Mouse (Mus musculus) liver, postnatal 0 days (tissue): ENCODE data around the gene Mcm10. TPM values are rescaled to one million over a fixed set of nuclear protein-coding genes. Genes with fewer than 3 reads are reported as not detected.

Experiments
- ATAC-seq: fragments of 200-750 bp; cut with Nextera tagmentation; 2 replicates; pipeline ENCODE4 v1.8.0; 2017; ENCODE audit warnings: mild to moderate bottlenecking, moderate library complexity
- DNase-seq: peaks from one replicate; pipeline ENCODE4 v3.0.0-alpha.2; 2016
- H3K27ac ChIP-seq: fragments of 300-500 bp; sonication (generic); 2 replicates; pipeline ENCODE4 v1.5.1; 2014; ENCODE audit warnings: antibody characterized with exemption, moderate library complexity, mild to moderate bottlenecking, low read depth
- H3K27me3 ChIP-seq: fragments of 300-500 bp; sonication (generic); 2 replicates; pipeline ENCODE4 v1.6.1; 2014; ENCODE audit warnings: low read length, control low read depth, mixed read lengths; ENCODE audit not compliant: insufficient read depth
- H3K36me3 ChIP-seq: fragments of 300-500 bp; sonication (generic); replicated peaks from 2 replicates; pipeline ENCODE4 v1.6.1; 2014; ENCODE audit warnings: mild to moderate bottlenecking, control low read depth, low read length, moderate library complexity, mixed read lengths; ENCODE audit not compliant: insufficient read depth
- H3K4me1 ChIP-seq: fragments of 300-500 bp; sonication (generic); 2 replicates; pipeline ENCODE4 v1.6.1; 2014; ENCODE audit warnings: antibody characterized with exemption, mild to moderate bottlenecking, control low read depth; ENCODE audit not compliant: insufficient read depth
- H3K4me2 ChIP-seq: fragments of 300-500 bp; sonication (generic); 2 replicates; pipeline ENCODE4 v1.6.1; 2014; ENCODE audit warnings: low read depth, mild to moderate bottlenecking, low read length, moderate library complexity, mixed read lengths
- H3K4me3 ChIP-seq: fragments of 300-500 bp; sonication (generic); 2 replicates; pipeline ENCODE4 v1.5.1; 2014; ENCODE audit warnings: low read depth, low read length
- H3K9ac ChIP-seq: fragments of 300-500 bp; sonication (generic); replicated peaks from 2 replicates; pipeline ENCODE4 v1.6.1; 2014; ENCODE audit warnings: mild to moderate bottlenecking, moderate library complexity
- H3K9me3 ChIP-seq: fragments of 300-500 bp; sonication (generic); 2 replicates; pipeline ENCODE4 v1.6.1; 2016; ENCODE audit warnings: mild to moderate bottlenecking, control low read depth, low read length, mixed read lengths
- CTCF ChIP-seq: sonication (generic); IDR thresholded peaks from 2 replicates; pipeline ENCODE4 v1.5.1; 2016; ENCODE audit warnings: antibody characterized with exemption, low read depth
- EP300 ChIP-seq: IDR thresholded peaks from 2 replicates; pipeline ENCODE4 v1.6.1; 2016; ENCODE audit warnings: antibody characterized with exemption, low read depth, mild to moderate bottlenecking
- WGBS: fragments of 180-500 bp; shearing (Covaris S2); extraction: QIAGEN DNeasy Blood & Tissue Kit; methylation state at CpG from one replicate; pipeline ENCODE4 v1.1.7; 2014; ENCODE audit not compliant: insufficient replicate concordance; 5-methylcytosine and 5-hydroxymethylcytosine counted together
- polyA plus RNA-seq: library from polyadenylated mRNA; unstranded; fragments of >200 nt; fragmentation: Nextera tagmentation; extraction: Ambion mirVana; gene quantifications from 2 replicates; pipeline ENCODE4 v1.2.1, GENCODE M21; 2015

The Mcm10 gene
- polyA plus RNA-seq, 1 experiment from 2014 or later: 12.2 TPM

DNA sequence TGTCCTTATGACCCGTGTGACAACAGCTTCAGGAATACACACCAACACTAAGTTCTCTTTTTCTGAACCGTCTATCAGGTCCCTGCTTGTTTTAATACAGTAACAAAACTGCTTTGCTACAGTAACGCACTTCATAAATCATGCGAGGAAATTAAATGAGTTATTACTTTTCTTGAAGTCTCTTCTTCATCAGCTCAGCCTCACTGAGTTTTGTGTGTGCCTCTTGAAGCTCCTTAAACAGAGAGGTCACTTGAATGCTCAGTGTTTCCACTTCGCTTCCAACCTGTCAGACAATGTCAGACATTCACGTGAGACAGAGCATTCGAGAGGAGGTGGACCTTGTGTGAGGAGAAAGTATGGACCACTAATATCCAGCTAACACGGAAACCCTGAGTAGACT, 22.2 kb upstream of the Mcm10 start:
- Histone ChIP-seq H3K9ac (no peak overlapping the region), H3K4me3 (no peak overlapping the region), H3K4me1 (peaks cover 7% of the 10 kb centered on the region), H3K27me3 (no peaks in the 10 kb centered on the region), H3K36me3 (peaks cover 71% of the 10 kb centered on the region), H3K27ac (no peak overlapping the region), H3K9me3 (no peaks in the 10 kb centered on the region), H3K4me2 (no peak overlapping the region)
- TF ChIP-seq CTCF (no peak), EP300 (no peak)
- DNase-seq (no peak), ATAC-seq (no peak)
- 74% methylated on average over 8 of the region's 8 CpGs for WGBS

DNA sequence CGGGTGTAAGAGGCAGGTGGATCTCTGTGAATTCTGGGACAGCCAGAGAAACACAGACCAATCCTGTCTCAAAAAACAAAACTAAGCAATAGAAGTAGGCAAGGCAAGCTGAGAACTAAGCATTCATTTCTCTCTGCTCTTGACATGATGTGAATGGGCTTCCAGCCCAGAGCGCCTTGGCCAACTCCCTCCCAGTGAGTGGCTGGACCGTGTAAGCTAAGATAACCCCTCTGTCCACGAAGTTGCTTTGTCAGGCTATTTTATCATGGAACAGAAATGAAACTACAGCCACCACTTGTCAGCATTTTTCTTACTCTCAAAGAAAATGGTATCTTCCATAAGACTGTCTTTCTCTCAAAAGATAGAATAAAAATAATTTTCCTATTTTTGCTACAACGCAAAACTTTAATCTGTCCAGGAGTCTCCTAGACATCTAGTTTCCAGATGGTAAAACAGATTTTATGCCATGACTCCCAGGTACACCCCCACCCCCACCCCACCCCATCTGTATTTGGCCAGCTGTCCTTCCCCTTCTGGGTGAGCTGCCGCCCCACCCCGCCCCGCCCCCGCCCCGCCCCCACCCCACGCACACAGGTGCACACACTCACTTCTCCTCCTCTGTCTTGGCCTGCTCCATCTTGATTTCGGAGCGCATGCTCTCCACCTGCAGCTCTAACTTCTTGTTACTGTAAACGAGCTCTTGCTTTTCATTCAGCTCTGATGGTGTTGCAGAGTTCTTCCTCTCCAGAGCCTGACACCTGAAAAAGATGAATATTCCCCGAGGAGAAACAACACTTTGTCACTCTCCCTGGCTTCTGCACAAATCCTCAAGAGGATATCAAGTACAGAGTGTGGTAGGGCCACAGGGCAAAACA, 21.2 kb upstream of the Mcm10 start:
- peaks cover 7% of the 10 kb centered on the region for H3K4me1 ChIP-seq
- 52% methylated on average over 15 of the region's 15 CpGs for WGBS
- H3K27me3 ChIP-seq: no peaks in the 10 kb centered on the region
- H3K9ac ChIP-seq: no peak overlapping the region
- peaks cover 72% of the 10 kb centered on the region for H3K36me3 ChIP-seq
- no peaks in the 10 kb centered on the region for H3K9me3 ChIP-seq
- H3K27ac ChIP-seq: no peak overlapping the region
- no peak overlapping the region for H3K4me2 ChIP-seq
- DNase-seq (no peak), ATAC-seq (peak; percentile 51)
- H3K4me3 ChIP-seq: no peak overlapping the region
- TF ChIP-seq CTCF: no peak
- TF ChIP-seq EP300: no peak

DNA sequence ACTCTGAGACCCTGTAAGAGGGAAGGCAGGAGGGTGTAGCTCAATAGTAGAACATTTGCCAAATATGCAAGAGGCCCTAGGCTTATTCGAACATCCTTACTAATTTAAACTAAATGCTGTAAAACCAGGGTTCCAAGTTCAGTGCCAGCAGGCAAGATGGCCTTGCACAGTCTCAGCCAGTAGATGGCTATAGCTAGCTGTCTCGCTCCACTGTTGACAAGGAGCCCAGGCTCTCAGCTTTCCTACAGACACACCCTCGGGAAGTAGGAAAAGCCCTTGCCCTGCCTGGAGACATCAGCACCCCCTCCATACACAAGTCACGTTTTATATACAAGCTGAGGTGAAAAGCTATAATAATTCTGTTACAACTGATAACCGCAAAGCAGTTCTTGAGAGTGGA, 20.1 kb upstream of the Mcm10 start:
- no peak for DNase-seq
- Histone ChIP-seq H3K36me3 (peaks cover 74% of the 10 kb centered on the region), H3K9me3 (no peaks in the 10 kb centered on the region), H3K4me3 (no peak overlapping the region), H3K4me2 (no peak overlapping the region), H3K27ac (no peak overlapping the region), H3K9ac (no peak overlapping the region), H3K27me3 (no peaks in the 10 kb centered on the region), H3K4me1 (peaks cover 7% of the 10 kb centered on the region)
- 81% methylated on average over 5 of the region's 5 CpGs for WGBS
- ATAC-seq: no peak
- TF ChIP-seq EP300 (no peak), CTCF (no peak)

DNA sequence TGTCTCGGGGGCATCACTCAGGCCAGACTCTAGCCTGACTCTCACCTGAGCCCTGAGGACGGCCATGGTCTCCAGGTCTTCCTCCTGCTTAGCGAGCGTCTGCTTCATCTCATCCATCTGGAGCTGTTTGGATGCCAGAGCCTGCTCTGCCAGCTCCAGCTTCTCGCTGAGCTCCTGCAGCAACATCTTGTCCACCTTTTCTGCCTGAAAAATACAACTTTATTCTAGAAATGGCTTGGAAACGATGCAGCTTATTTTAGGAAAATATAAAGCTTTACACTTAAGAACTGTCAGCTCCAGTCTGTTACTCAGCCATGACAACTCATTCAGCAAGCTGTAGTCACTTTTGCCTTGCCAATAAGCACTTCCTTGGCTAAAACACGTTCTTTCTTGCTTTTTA, 18.6 kb upstream of the Mcm10 start:
- Histone ChIP-seq H3K36me3 (peaks cover 73% of the 10 kb centered on the region), H3K4me2 (no peak overlapping the region), H3K27ac (no peak overlapping the region), H3K9ac (no peak overlapping the region), H3K4me1 (peaks cover 7% of the 10 kb centered on the region), H3K27me3 (no peaks in the 10 kb centered on the region), H3K9me3 (no peaks in the 10 kb centered on the region), H3K4me3 (no peak overlapping the region)
- DNase-seq: no peak
- 88% methylated on average over 7 of the region's 7 CpGs for WGBS
- TF ChIP-seq CTCF (no peak), EP300 (no peak)
- ATAC-seq: no peak

DNA sequence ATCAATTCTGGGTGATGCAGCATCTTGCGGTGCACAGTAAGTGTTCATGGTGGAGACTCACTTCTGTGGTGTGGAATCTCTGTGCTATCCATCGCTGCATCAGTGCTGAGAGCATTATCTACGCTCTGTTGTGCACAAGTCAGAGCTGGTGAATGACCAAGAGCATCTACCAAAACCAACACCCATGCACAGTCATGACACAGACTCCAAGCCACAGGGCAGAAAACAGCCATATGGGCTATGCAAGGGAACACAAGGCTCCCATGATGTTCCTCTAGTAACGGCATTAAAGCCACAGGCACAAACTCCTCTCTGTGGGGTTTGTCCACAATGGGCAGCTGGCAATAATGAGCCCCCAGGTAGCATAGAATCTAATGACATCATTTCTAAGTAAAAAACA, 17.2 kb upstream of the Mcm10 start:
- WGBS: 90% methylated on average over 4 of the region's 4 CpGs
- Histone ChIP-seq H3K4me3 (no peak overlapping the region), H3K36me3 (peaks cover 75% of the 10 kb centered on the region), H3K27me3 (no peaks in the 10 kb centered on the region), H3K9ac (no peak overlapping the region), H3K4me2 (no peak overlapping the region), H3K4me1 (peaks cover 7% of the 10 kb centered on the region), H3K9me3 (no peaks in the 10 kb centered on the region), H3K27ac (no peak overlapping the region)
- TF ChIP-seq EP300: no peak
- no peak for TF ChIP-seq CTCF
- ATAC-seq: no peak
- no peak for DNase-seq

DNA sequence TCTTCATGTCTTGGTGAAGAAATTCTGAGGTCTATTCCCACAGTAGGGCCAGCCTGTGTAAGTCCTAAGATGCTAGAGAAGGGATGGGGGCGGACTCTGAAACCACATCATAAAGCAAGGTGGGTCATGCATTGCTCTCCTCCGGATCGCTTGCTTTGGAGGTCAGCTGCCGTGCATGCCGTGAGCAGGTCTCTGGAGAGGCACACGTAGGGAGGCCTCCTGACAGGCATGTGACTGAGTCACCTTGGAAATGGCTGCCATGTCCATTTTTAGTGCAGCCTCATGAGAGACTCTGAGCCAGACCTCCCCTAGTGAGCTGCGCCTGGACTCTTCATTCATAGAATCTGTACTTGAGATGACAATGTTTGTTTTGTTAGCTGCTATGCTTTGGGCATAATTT, 15.5 kb upstream of the Mcm10 start:
- ATAC-seq (no peak), DNase-seq (no peak)
- Histone ChIP-seq H3K27me3 (no peaks in the 10 kb centered on the region), H3K4me2 (no peak overlapping the region), H3K36me3 (peaks cover 76% of the 10 kb centered on the region), H3K9ac (no peak overlapping the region), H3K4me1 (no peaks in the 10 kb centered on the region), H3K4me3 (no peak overlapping the region), H3K27ac (no peak overlapping the region), H3K9me3 (no peaks in the 10 kb centered on the region)
- TF ChIP-seq EP300: no peak
- no peak for TF ChIP-seq CTCF
- 95% methylated on average over 7 of the region's 7 CpGs for WGBS
